Mouse (Mus musculus): Measurements from ENCODE around the gene Cebpb.

DNA sequence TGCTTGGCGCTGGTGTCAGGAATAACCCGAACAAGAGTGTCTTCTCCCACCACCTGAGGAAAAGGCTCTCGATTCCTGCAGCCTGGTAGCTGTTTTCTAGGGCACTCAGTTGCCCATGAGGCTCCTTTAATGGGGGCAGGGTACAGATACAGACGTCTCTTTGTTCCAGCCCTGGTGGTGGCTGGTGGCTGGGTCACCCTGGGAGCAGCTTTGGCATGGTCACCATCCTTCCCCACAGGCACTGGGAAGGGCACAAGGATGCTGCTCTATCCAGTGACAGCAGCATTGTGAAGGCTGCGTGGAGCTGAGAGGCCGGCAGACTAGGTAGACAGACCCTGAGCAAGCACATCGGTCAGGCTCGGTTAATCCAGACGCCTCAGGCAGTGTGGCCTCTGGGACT lies 37.1 kb upstream of the Cebpb start:
- TF ChIP-seq GATA1 (IDR thresholded peaks at IDR 0.05; ENCODE audit: borderline replicate concordance, low read length) (no peak), FLI1 (IDR thresholded peaks at IDR 0.05; ENCODE audit: low read length) (no peak)
